In genomic region chr3:153771479-153771878, GRCm38 (mm10) we compare ENCODE assay signal across 15 mouse cellular contexts.
"Had no signal": no experiment of that assay in that cellular context is flagged by ENCODE, and none has a peak within 500 bp of the region (broad histone marks: within the 10 kb centered on the region; RNA-seq: fewer than 3 reads in every experiment).

No protein-coding gene starts in this region.

- H3K9me3 ChIP-seq: midbrain, embryonic 13.5 days had no signal

- H3K9ac ChIP-seq: limb, embryonic 13.5 days; liver, embryonic 14.5 days; lung, embryonic 14.5 days; midbrain, embryonic 13.5 days had no signal

- H3K4me3 ChIP-seq: limb, embryonic 13.5 days; midbrain, embryonic 13.5 days had no signal

- H3K4me1 ChIP-seq: limb, embryonic 13.5 days; midbrain, embryonic 13.5 days had no signal

- H3K36me3 ChIP-seq: limb, embryonic 13.5 days; midbrain, embryonic 13.5 days had no signal

- H3K4me2 ChIP-seq: limb, embryonic 13.5 days; lung, embryonic 14.5 days; midbrain, embryonic 13.5 days had no signal

- H3K27me3 ChIP-seq: midbrain, embryonic 13.5 days had no signal

- DNase-seq: kidney, adult 11 months; kidney, adult 9 months; kidney, postnatal 36 days; left cerebral cortex, postnatal 4 days; lung, embryonic 14.5 days; lung, postnatal 10 days; lung, postnatal 4 days; right cerebral cortex, adult 18-20 months; right cerebral cortex, postnatal 25 days; thymus, postnatal 4 days had no signal

- ATAC-seq: midbrain, embryonic 13.5 days had no signal

- H3K27ac ChIP-seq: kidney, postnatal 0 days; limb, embryonic 13.5 days; liver, embryonic 14.5 days; midbrain, embryonic 13.5 days; stomach, postnatal 0 days had no signal
